Mouse (Mus musculus) spleen, adult 2 months (tissue): ENCODE results near the gene Vma21.

Source experiments
- CTCF ChIP-seq: fragments of 200-500 bp; IDR thresholded peaks from 2 replicates; pipeline ENCODE4 v1.5.1; 2011; ENCODE audit warnings: mild to moderate bottlenecking, inconsistent platforms; ENCODE audit not compliant: insufficient read depth, insufficient read length, insufficient replicate concordance; ENCODE audit errors: extremely low read depth
- POLR2A ChIP-seq: fragments of 200-500 bp; IDR thresholded peaks from 2 replicates; pipeline ENCODE4 v1.6.1; 2011; ENCODE audit warnings: low read depth, low read length, inconsistent platforms

GRCm38 (mm10) chrX:71767909-71768308 lies 47.8 kb upstream of the Vma21 start:
- TF ChIP-seq CTCF (no peak), POLR2A (no peak)
